Mouse (Mus musculus) stomach, postnatal 0 days (tissue): ENCODE measurements around the gene Tmprss11a. TPM values are rescaled to one million over a fixed set of nuclear protein-coding genes. Genes with fewer than 3 reads are reported as not detected.
A peak's percentile ranks its signal among the peaks of the same experiment; 100 is the strongest.

Source experiments
- ATAC-seq: fragments of 200-750 bp; cut with Nextera tagmentation; 2 replicates; pipeline ENCODE4 v1.8.0; 2017; ENCODE audit not compliant: low FRiP score, low TSS enrichment
- DNase-seq: peaks from one replicate; pipeline ENCODE4 v3.0.0-alpha.2; 2016; ENCODE audit warnings: low spot score
- H3K27ac ChIP-seq: fragments of 300-500 bp; sonication (generic); replicated peaks from 2 replicates; pipeline ENCODE4 v1.5.1; 2014; ENCODE audit warnings: mild to moderate bottlenecking, control low read depth
- H3K27me3 ChIP-seq: fragments of 300-500 bp; sonication (generic); 2 replicates; pipeline ENCODE4 v1.6.1; 2014; ENCODE audit warnings: low read length; ENCODE audit not compliant: control insufficient read depth, insufficient read depth
- H3K36me3 ChIP-seq: fragments of 300-500 bp; sonication (generic); 2 replicates; pipeline ENCODE4 v1.6.1; 2014; ENCODE audit warnings: low read length, mixed read lengths; ENCODE audit not compliant: control insufficient read depth, insufficient read depth
- H3K4me1 ChIP-seq: fragments of 300-500 bp; sonication (generic); replicated peaks from 2 replicates; pipeline ENCODE4 v1.6.1; 2014; ENCODE audit warnings: antibody characterized with exemption; ENCODE audit not compliant: control insufficient read depth, insufficient read depth
- H3K4me2 ChIP-seq: fragments of 300-500 bp; sonication (generic); replicated peaks from 2 replicates; pipeline ENCODE4 v1.6.1; 2014; ENCODE audit warnings: low read depth, mild to moderate bottlenecking, control low read depth, moderate library complexity
- H3K4me3 ChIP-seq: fragments of 300-500 bp; sonication (generic); 2 replicates; pipeline ENCODE4 v1.5.1; 2014; ENCODE audit warnings: low read depth, low read length, control low read depth
- H3K9ac ChIP-seq: fragments of 300-500 bp; sonication (generic); 2 replicates; pipeline ENCODE4 v1.6.1; 2014; ENCODE audit warnings: mild to moderate bottlenecking, low read length, control low read depth, mixed read lengths
- H3K9me3 ChIP-seq: fragments of 300-500 bp; sonication (generic); 2 replicates; pipeline ENCODE4 v1.6.1; 2016; ENCODE audit warnings: low read length; ENCODE audit not compliant: control insufficient read depth
- CTCF ChIP-seq: IDR thresholded peaks from 2 replicates; pipeline ENCODE4 v1.5.1; 2016; ENCODE audit warnings: antibody characterized with exemption, low read depth, mild to moderate bottlenecking, moderate library complexity
- EP300 ChIP-seq: optimal IDR thresholded peaks from 2 replicates; pipeline ENCODE3; 2016; ENCODE audit warnings: antibody characterized with exemption
- WGBS: fragments of 180-500 bp; shearing (Covaris S2); extraction: QIAGEN DNeasy Blood & Tissue Kit; methylation state at CpG from one replicate; pipeline ENCODE4 v1.1.7; 2014; 5-methylcytosine and 5-hydroxymethylcytosine counted together
- polyA plus RNA-seq: library from polyadenylated mRNA; unstranded; fragments of >200 nt; fragmentation: Nextera tagmentation; extraction: Ambion mirVana; gene quantifications from 2 replicates; pipeline ENCODE4 v1.2.1, GENCODE M21; 2015

Tmprss11a gene
- polyA plus RNA-seq, 1 experiment from 2014 or later = 8.6 TPM

DNA sequence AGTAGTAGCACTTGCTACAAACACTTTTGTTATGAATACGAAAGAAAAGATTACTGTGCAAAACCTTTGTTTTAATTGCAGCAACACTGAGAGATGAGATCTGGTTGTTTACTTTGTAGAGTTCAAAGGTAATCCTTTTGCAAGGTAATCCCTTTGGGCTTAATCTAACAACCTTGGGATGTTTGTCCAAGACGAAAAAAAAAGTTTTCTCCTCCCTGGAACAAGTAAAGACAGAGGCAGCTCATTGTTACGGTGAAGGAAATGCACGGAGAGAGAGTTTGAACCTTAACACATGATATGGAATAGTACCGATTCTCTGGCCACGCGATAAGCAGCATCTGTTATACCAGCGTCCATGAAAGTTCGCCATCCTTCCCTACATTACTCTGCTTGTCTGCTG lies 5.1 kb upstream of the Tmprss11a start:
- Histone ChIP-seq H3K9ac (no peak overlapping the region), H3K4me1 (no peaks in the 10 kb centered on the region), H3K36me3 (no peaks in the 10 kb centered on the region), H3K4me3 (no peak overlapping the region), H3K27me3 (no peaks in the 10 kb centered on the region), H3K9me3 (no peaks in the 10 kb centered on the region), H3K27ac (no peak overlapping the region), H3K4me2 (no peak overlapping the region)
- ATAC-seq (no peak), DNase-seq (no peak)
- 52% methylated on average over 9 of the region's 9 CpGs for WGBS
- TF ChIP-seq CTCF (no peak), EP300 (no peak)

DNA sequence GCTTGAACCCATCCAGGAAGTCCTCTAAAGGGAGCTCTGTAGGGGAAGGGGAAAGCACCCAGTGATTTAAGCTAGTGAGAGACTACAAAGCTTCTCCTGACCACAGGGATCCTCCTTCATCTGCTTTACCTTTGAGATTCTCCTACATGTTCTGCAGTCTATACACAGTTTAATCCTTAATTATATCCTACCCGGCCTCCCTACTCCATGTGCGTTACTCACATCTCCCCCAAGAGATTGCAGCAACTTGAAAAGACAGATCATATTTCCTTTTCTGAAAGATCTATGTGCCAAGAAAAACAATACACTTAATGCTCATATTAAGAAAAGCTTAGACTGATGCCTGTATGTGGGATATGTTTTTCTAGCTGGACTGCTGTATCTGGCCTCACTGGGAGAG lies 29.5 kb downstream of the Tmprss11a start:
- 46% methylated on average over 2 of the region's 2 CpGs for WGBS
- Histone ChIP-seq H3K4me2 (no peak overlapping the region), H3K9ac (no peak overlapping the region), H3K9me3 (no peaks in the 10 kb centered on the region), H3K4me1 (no peaks in the 10 kb centered on the region), H3K27me3 (no peaks in the 10 kb centered on the region), H3K27ac (no peak overlapping the region), H3K4me3 (no peak overlapping the region), H3K36me3 (no peaks in the 10 kb centered on the region)
- DNase-seq (no peak), ATAC-seq (no peak)
- TF ChIP-seq CTCF = no peak
- TF ChIP-seq EP300 = no peak

DNA sequence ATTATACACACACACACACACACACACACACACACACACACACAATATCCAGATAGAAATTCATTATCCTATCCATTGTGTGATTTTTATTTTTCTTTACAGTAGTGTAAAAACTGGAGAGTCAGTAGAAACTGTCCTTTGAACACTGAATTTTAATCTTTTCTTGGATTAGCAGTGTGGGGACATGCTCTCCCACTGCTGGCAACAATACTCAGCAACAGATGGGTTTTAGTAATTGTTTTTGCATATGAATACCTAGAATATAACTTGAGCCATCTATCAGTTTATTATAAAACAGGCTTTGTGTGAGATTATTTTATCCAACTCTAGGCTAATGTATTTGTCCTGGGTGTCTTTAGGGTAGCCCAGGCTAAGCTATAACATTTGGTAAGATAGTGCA lies 30.2 kb downstream of the Tmprss11a start:
- Histone ChIP-seq H3K4me2 (no peak overlapping the region), H3K4me3 (no peak overlapping the region), H3K9ac (no peak overlapping the region), H3K4me1 (no peaks in the 10 kb centered on the region), H3K27me3 (no peaks in the 10 kb centered on the region), H3K9me3 (no peaks in the 10 kb centered on the region), H3K27ac (no peak overlapping the region), H3K36me3 (no peaks in the 10 kb centered on the region)
- no peak for TF ChIP-seq EP300
- TF ChIP-seq CTCF = no peak
- DNase-seq = no peak
- ATAC-seq = no peak

- Histone ChIP-seq H3K27ac (no peak overlapping the region), H3K4me1 (no peaks in the 10 kb centered on the region), H3K4me3 (no peak overlapping the region), H3K36me3 (no peaks in the 10 kb centered on the region), H3K4me2 (no peak overlapping the region), H3K9me3 (no peaks in the 10 kb centered on the region), H3K9ac (no peak overlapping the region), H3K27me3 (no peaks in the 10 kb centered on the region)
- no peak for ATAC-seq
- TF ChIP-seq CTCF (peak; percentile 80), EP300 (no peak)
- WGBS = 0% methylated on average over 2 of the region's 2 CpGs
- DNase-seq = peak; percentile 20
Measured at GRCm38 (mm10) chr5:86432697-86433096, 36.1 kb downstream of the Tmprss11a start.

DNA sequence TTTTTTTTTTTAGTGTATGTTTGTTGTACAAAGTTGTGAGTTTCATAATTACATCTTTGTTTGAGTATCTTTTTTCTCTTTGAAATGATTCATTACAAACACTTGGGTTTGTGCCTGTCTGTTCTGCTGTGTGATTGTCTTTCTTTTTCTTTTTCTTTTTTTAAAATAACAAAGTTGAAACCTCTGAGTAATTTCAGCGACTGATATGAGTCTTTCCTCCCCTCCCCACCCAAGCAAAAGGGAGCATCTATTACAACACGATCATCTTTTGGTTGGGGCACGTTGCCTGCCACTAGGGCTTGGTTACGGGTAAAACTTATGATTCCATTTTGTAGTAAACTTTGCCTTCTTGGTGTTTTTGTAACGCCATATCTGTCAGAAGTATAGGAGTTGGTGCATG lies 37.7 kb downstream of the Tmprss11a start:
- DNase-seq (no peak), ATAC-seq (no peak)
- TF ChIP-seq CTCF (no peak), EP300 (no peak)
- H3K9ac ChIP-seq = no peak overlapping the region
- no peaks in the 10 kb centered on the region for H3K36me3 ChIP-seq
- WGBS = 56% methylated on average over 5 of the region's 5 CpGs
- H3K9me3 ChIP-seq = no peaks in the 10 kb centered on the region
- H3K4me2 ChIP-seq = no peak overlapping the region
- H3K27ac ChIP-seq = no peak overlapping the region
- no peaks in the 10 kb centered on the region for H3K27me3 ChIP-seq
- H3K4me1 ChIP-seq = no peaks in the 10 kb centered on the region
- no peak overlapping the region for H3K4me3 ChIP-seq

DNA sequence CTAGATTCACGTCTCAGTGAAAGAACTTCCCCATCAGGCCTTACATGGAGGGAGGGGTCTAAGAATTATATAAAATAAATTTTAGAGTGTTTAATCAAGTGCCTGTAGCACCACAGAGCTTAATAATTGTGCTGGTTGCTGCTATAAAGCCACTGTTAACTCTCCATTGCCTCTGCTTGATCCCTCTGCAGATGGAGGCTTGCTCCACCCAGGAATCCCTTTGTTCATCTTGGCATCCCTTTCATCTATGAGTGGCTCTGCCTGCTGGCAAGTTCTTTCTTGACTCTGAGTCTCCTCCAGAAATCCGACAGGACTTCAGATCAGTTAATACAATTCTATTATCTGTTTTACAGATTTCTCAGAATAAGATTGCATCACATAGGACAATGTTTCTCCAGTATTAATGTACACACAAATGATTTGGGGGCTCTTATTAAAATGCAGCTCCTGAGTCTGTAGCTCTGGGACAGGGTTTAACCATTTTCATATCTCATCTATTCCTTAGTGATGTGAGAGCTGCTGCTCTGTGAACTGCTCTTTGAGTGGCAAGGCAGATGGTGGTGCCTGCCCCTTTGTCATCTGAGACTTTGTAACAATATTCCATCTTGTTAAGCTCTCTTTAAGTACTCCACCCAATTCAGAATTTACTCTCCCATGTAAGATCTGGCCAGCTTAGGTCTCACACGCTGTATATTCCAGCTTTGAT lies 47.3 kb downstream of the Tmprss11a start:
- DNase-seq (no peak), ATAC-seq (no peak)
- Histone ChIP-seq H3K4me1 (no peaks in the 10 kb centered on the region), H3K36me3 (no peaks in the 10 kb centered on the region), H3K27me3 (no peaks in the 10 kb centered on the region), H3K4me2 (no peak overlapping the region), H3K9ac (no peak overlapping the region), H3K4me3 (no peak overlapping the region), H3K9me3 (no peaks in the 10 kb centered on the region), H3K27ac (no peak overlapping the region)
- WGBS = 38% methylated on average over 3 of the region's 3 CpGs
- TF ChIP-seq CTCF = no peak
- TF ChIP-seq EP300 = no peak
